Mouse (Mus musculus): Measurements from ENCODE around the gene Ebf3. TPM values are rescaled to one million over a fixed set of nuclear protein-coding genes. Genes with fewer than 3 reads are reported as not detected.

Gene Ebf3
- polyA plus RNA-seq, 1 experiment from 2014 or later, result 2.9 TPM

- peaks cover 96% of the 10 kb centered on the region for H3K27me3 ChIP-seq (ENCODE audit: control insufficient read depth, insufficient read depth, low read length)
- H3K4me3 ChIP-seq (ENCODE audit: low read depth, low read length), result no peak overlapping the region
- ATAC-seq (replicated peaks; ENCODE audit: low FRiP score) (no peak), DNase-seq (ENCODE audit: low spot score) (peak; percentile 85)
- H3K27ac ChIP-seq (ENCODE audit: low read depth, low read length), result no peak overlapping the region
- H3K9me3 ChIP-seq (ENCODE audit: control insufficient read depth, low read length), result no peaks in the 10 kb centered on the region
- 1% methylated on average over 48 of the region's 48 CpGs for WGBS
- H3K9ac ChIP-seq (ENCODE audit: low read length), result no peak overlapping the region
- H3K36me3 ChIP-seq (ENCODE audit: control insufficient read depth, insufficient read depth, low read length), result no peaks in the 10 kb centered on the region
- H3K4me2 ChIP-seq (ENCODE audit: low read depth, low read length, severe bottlenecking), result peak overlapping the region; percentile 24; the same call in 1 of the 2 replicates
- H3K4me1 ChIP-seq (replicated peaks; ENCODE audit: control insufficient read depth, insufficient read depth, low read length), result peaks cover 33% of the 10 kb centered on the region
These were observed 5.0 kb upstream of the Ebf3 start for GRCm38 (mm10) chr7:137318924-137319885.

- H3K27me3 ChIP-seq (ENCODE audit: control insufficient read depth, insufficient read depth, low read length), result peaks cover 95% of the 10 kb centered on the region
- peaks cover 38% of the 10 kb centered on the region for H3K4me1 ChIP-seq (replicated peaks; ENCODE audit: control insufficient read depth, insufficient read depth, low read length)
- H3K4me2 ChIP-seq (ENCODE audit: low read depth, low read length, severe bottlenecking), result no peak overlapping the region
- no peaks in the 10 kb centered on the region for H3K9me3 ChIP-seq (ENCODE audit: control insufficient read depth, low read length)
- DNase-seq (ENCODE audit: low spot score) (peak; percentile 61), ATAC-seq (replicated peaks; ENCODE audit: low FRiP score) (no peak)
- no peak overlapping the region for H3K27ac ChIP-seq (ENCODE audit: low read depth, low read length)
- H3K4me3 ChIP-seq (ENCODE audit: low read depth, low read length), result no peak overlapping the region
- 4% methylated on average over 9 of the region's 9 CpGs for WGBS
- H3K9ac ChIP-seq (ENCODE audit: low read length), result no peak overlapping the region
- H3K36me3 ChIP-seq (ENCODE audit: control insufficient read depth, insufficient read depth, low read length), result no peaks in the 10 kb centered on the region
These were observed 4.1 kb upstream of the Ebf3 start for GRCm38 (mm10) chr7:137318383-137318775.

- ATAC-seq (replicated peaks; ENCODE audit: low FRiP score) (no peak), DNase-seq (ENCODE audit: low spot score) (peak; percentile 61)
- H3K9ac ChIP-seq (ENCODE audit: low read length), result no peak overlapping the region
- WGBS, result 1% methylated on average over 24 of the region's 24 CpGs
- no peaks in the 10 kb centered on the region for H3K9me3 ChIP-seq (ENCODE audit: control insufficient read depth, low read length)
- no peak overlapping the region; the same call in 1 of the 2 replicates for H3K4me3 ChIP-seq (ENCODE audit: low read depth, low read length)
- no peaks in the 10 kb centered on the region for H3K36me3 ChIP-seq (ENCODE audit: control insufficient read depth, insufficient read depth, low read length)
- H3K27me3 ChIP-seq (ENCODE audit: control insufficient read depth, insufficient read depth, low read length), result peaks cover 95% of the 10 kb centered on the region
- no peak overlapping the region for H3K4me2 ChIP-seq (ENCODE audit: low read depth, low read length, severe bottlenecking)
- H3K4me1 ChIP-seq (replicated peaks; ENCODE audit: control insufficient read depth, insufficient read depth, low read length), result peaks cover 43% of the 10 kb centered on the region
- H3K27ac ChIP-seq (ENCODE audit: low read depth, low read length), result no peak overlapping the region
These were observed 3.6 kb upstream of the Ebf3 start for GRCm38 (mm10) chr7:137317659-137318382.

- peaks cover 43% of the 10 kb centered on the region for H3K4me1 ChIP-seq (replicated peaks; ENCODE audit: control insufficient read depth, insufficient read depth, low read length)
- H3K9me3 ChIP-seq (ENCODE audit: control insufficient read depth, low read length), result no peaks in the 10 kb centered on the region
- H3K36me3 ChIP-seq (ENCODE audit: control insufficient read depth, insufficient read depth, low read length), result no peaks in the 10 kb centered on the region
- no peak overlapping the region for H3K9ac ChIP-seq (ENCODE audit: low read length)
- DNase-seq (ENCODE audit: low spot score) (peak; percentile 69), ATAC-seq (replicated peaks; ENCODE audit: low FRiP score) (no peak)
- under 1% methylated on average over 39 of the region's 39 CpGs for WGBS
- peaks cover 92% of the 10 kb centered on the region for H3K27me3 ChIP-seq (ENCODE audit: control insufficient read depth, insufficient read depth, low read length)
- peak overlapping the region; percentile 37 for H3K4me2 ChIP-seq (ENCODE audit: low read depth, low read length, severe bottlenecking)
- H3K27ac ChIP-seq (ENCODE audit: low read depth, low read length), result 0 out of 2 replicates have a peak overlapping the region, but pooled peaks have one; percentile 1
- peak overlapping the region; percentile 17 for H3K4me3 ChIP-seq (ENCODE audit: low read depth, low read length)
These were observed 2.8 kb upstream of the Ebf3 start for GRCm38 (mm10) chr7:137316926-137317658.

GRCm38 (mm10) chr7:137316181-137316925 lies 2.1 kb upstream of the Ebf3 start:
- H3K27me3 ChIP-seq (ENCODE audit: control insufficient read depth, insufficient read depth, low read length), result peaks cover 89% of the 10 kb centered on the region
- H3K4me3 ChIP-seq (ENCODE audit: low read depth, low read length), result no peak overlapping the region
- DNase-seq (ENCODE audit: low spot score) (no peak), ATAC-seq (replicated peaks; ENCODE audit: low FRiP score) (no peak)
- WGBS, result under 1% methylated on average over 20 of the region's 20 CpGs
- H3K4me2 ChIP-seq (ENCODE audit: low read depth, low read length, severe bottlenecking), result peak overlapping the region; percentile 37
- H3K4me1 ChIP-seq (replicated peaks; ENCODE audit: control insufficient read depth, insufficient read depth, low read length), result peaks cover 42% of the 10 kb centered on the region
- H3K36me3 ChIP-seq (ENCODE audit: control insufficient read depth, insufficient read depth, low read length), result no peaks in the 10 kb centered on the region
- H3K9ac ChIP-seq (ENCODE audit: low read length), result no peak overlapping the region
- no peak overlapping the region for H3K27ac ChIP-seq (ENCODE audit: low read depth, low read length)
- no peaks in the 10 kb centered on the region for H3K9me3 ChIP-seq (ENCODE audit: control insufficient read depth, low read length)

- Histone ChIP-seq H3K9me3 (ENCODE audit: control insufficient read depth, low read length) (no peaks in the 10 kb centered on the region), H3K9ac (ENCODE audit: low read length) (peak overlapping the region; percentile 27; the same call in 1 of the 2 replicates), H3K4me1 (replicated peaks; ENCODE audit: control insufficient read depth, insufficient read depth, low read length) (peaks cover 36% of the 10 kb centered on the region), H3K27me3 (ENCODE audit: control insufficient read depth, insufficient read depth, low read length) (peaks cover 85% of the 10 kb centered on the region), H3K27ac (ENCODE audit: low read depth, low read length) (no peak overlapping the region), H3K4me2 (ENCODE audit: low read depth, low read length, severe bottlenecking) (peak overlapping the region; percentile 86; the same call in 1 of the 2 replicates), H3K36me3 (ENCODE audit: control insufficient read depth, insufficient read depth, low read length) (no peaks in the 10 kb centered on the region), H3K4me3 (ENCODE audit: low read depth, low read length) (peak overlapping the region; percentile 54)
- under 1% methylated on average over 19 of the region's 19 CpGs for WGBS
- no peak for DNase-seq (ENCODE audit: low spot score)
- ATAC-seq (replicated peaks; ENCODE audit: low FRiP score), result no peak
These were observed 1.3 kb upstream of the Ebf3 start for GRCm38 (mm10) chr7:137315544-137315940.

- Histone ChIP-seq H3K4me1 (replicated peaks; ENCODE audit: control insufficient read depth, insufficient read depth, low read length) (peaks cover 41% of the 10 kb centered on the region), H3K4me2 (ENCODE audit: low read depth, low read length, severe bottlenecking) (peak overlapping the region; percentile 86), H3K9me3 (ENCODE audit: control insufficient read depth, low read length) (no peaks in the 10 kb centered on the region), H3K27ac (ENCODE audit: low read depth, low read length) (no peak overlapping the region), H3K9ac (ENCODE audit: low read length) (peak overlapping the region; percentile 27), H3K4me3 (ENCODE audit: low read depth, low read length) (peak overlapping the region; percentile 54), H3K27me3 (ENCODE audit: control insufficient read depth, insufficient read depth, low read length) (peaks cover 82% of the 10 kb centered on the region), H3K36me3 (ENCODE audit: control insufficient read depth, insufficient read depth, low read length) (no peaks in the 10 kb centered on the region)
- DNase-seq (ENCODE audit: low spot score) (peak; percentile 73), ATAC-seq (replicated peaks; ENCODE audit: low FRiP score) (peak; percentile 1)
- WGBS, result under 1% methylated on average over 48 of the region's 48 CpGs
These were observed 682 bp upstream of the Ebf3 start for GRCm38 (mm10) chr7:137314710-137315543.
